Mouse (Mus musculus) liver, embryonic 16.5 days (tissue): ENCODE measurements around the gene Tnfsf10. TPM values are rescaled to one million over a fixed set of nuclear protein-coding genes. Genes with fewer than 3 reads are reported as not detected.
"Not testable (repeated sequence)": the region's sequence is repeated elsewhere in the genome, so short reads cannot be mapped to it uniquely, and the experiment has no call there.

Experiments used
- ATAC-seq: fragments of 200-750 bp; cut with Nextera tagmentation; 2 replicates; pipeline ENCODE4 v1.8.0; 2017; ENCODE audit warnings: low read depth, mild to moderate bottlenecking, moderate number of reproducible peaks, moderate library complexity
- H3K27ac ChIP-seq: fragments of 300-500 bp; sonication (generic); 2 replicates; pipeline ENCODE4 v1.5.1; 2014; ENCODE audit warnings: mild to moderate bottlenecking, low read length
- H3K27me3 ChIP-seq: fragments of 300-500 bp; sonication (generic); 2 replicates; pipeline ENCODE4 v1.6.1; 2014; ENCODE audit warnings: low read depth, low read length, mixed read lengths; ENCODE audit not compliant: control insufficient read depth, insufficient read depth
- H3K36me3 ChIP-seq: fragments of 300-500 bp; sonication (generic); 2 replicates; pipeline ENCODE4 v1.6.1; 2014; ENCODE audit warnings: mild to moderate bottlenecking; ENCODE audit not compliant: control insufficient read depth, insufficient read depth
- H3K4me1 ChIP-seq: fragments of 300-500 bp; sonication (generic); 2 replicates; pipeline ENCODE4 v1.6.1; 2014; ENCODE audit warnings: low read depth, low read length, mixed read lengths; ENCODE audit not compliant: control insufficient read depth
- H3K4me2 ChIP-seq: fragments of 300-500 bp; sonication (generic); 2 replicates; pipeline ENCODE4 v1.6.1; 2014; ENCODE audit warnings: low read depth, low read length, mixed read lengths
- H3K4me3 ChIP-seq: fragments of 300-500 bp; sonication (generic); 2 replicates; pipeline ENCODE4 v1.5.1; 2014; ENCODE audit warnings: low read depth, mild to moderate bottlenecking, low read length
- H3K9ac ChIP-seq: fragments of 300-500 bp; sonication (generic); 2 replicates; pipeline ENCODE4 v1.6.1; 2014; ENCODE audit warnings: low read depth, low read length
- H3K9me3 ChIP-seq: fragments of 300-500 bp; sonication (generic); replicated peaks from 2 replicates; pipeline ENCODE4 v1.6.1; 2016; ENCODE audit warnings: low read length; ENCODE audit not compliant: control insufficient read depth
- WGBS: fragments of 180-500 bp; shearing (Covaris S2); extraction: QIAGEN DNeasy Blood & Tissue Kit; methylation state at CpG from one replicate; pipeline ENCODE4 v1.1.7; 2014; ENCODE audit not compliant: insufficient replicate concordance; 5-methylcytosine and 5-hydroxymethylcytosine counted together
- polyA plus RNA-seq: library from polyadenylated mRNA; unstranded; fragments of >200 nt; fragmentation: Nextera tagmentation; extraction: Ambion mirVana; gene quantifications from 2 replicates; pipeline ENCODE4 v1.2.1, GENCODE M21; 2015

Gene Tnfsf10
- polyA plus RNA-seq: 0.15 and 0.17 TPM in 2 replicates

- ATAC-seq: no peak
- 29% methylated on average over 9 of the region's 9 CpGs for WGBS
- Histone ChIP-seq H3K27me3 (no peaks in the 10 kb centered on the region), H3K27ac (no peak within 1 kb of the TSS), H3K4me1 (no peaks in the 10 kb centered on the region), H3K4me2 (peak within 1 kb of the TSS; percentile 55), H3K9ac (peak within 1 kb of the TSS; percentile 2; the same call in 1 of the 2 replicates), H3K36me3 (no peaks in the 10 kb centered on the region), H3K4me3 (peak within 1 kb of the TSS; percentile 39), H3K9me3 (no peaks in the 10 kb centered on the region)
These were observed at the start of gene Tnfsf10 for GRCm38 (mm10) chr3:27316559-27317287. TSS of gene Tnfsf10 (plus strand) at chr3:27317028.

- no peak overlapping the region for H3K27ac ChIP-seq
- no peaks in the 10 kb centered on the region; the same call in 1 of the 2 replicates for H3K4me1 ChIP-seq
- WGBS: 60% methylated on average over 5 of the region's 5 CpGs
- ATAC-seq: no peak
- H3K27me3 ChIP-seq: no peaks in the 10 kb centered on the region
- H3K9ac ChIP-seq: no peak overlapping the region
- no peaks in the 10 kb centered on the region for H3K9me3 ChIP-seq
- no peak overlapping the region for H3K4me2 ChIP-seq
- H3K36me3 ChIP-seq: no peaks in the 10 kb centered on the region
- no peak overlapping the region for H3K4me3 ChIP-seq
These were observed 49.5 kb upstream of the Tnfsf10 start for GRCm38 (mm10) chr3:27267327-27267726.

- Histone ChIP-seq H3K4me1 (no peaks in the 10 kb centered on the region; the same call in 1 of the 2 replicates), H3K4me3 (no peak overlapping the region), H3K27ac (no peak overlapping the region), H3K36me3 (no peaks in the 10 kb centered on the region), H3K27me3 (no peaks in the 10 kb centered on the region), H3K4me2 (no peak overlapping the region), H3K9me3 (no peaks in the 10 kb centered on the region), H3K9ac (no peak overlapping the region)
- ATAC-seq: no peak
- 50% methylated on average over 4 of the region's 4 CpGs for WGBS
These were observed 48.9 kb upstream of the Tnfsf10 start for GRCm38 (mm10) chr3:27267887-27268286.

GRCm38 (mm10) chr3:27269151-27269550 is 47.7 kb upstream of the Tnfsf10 start:
- H3K27ac ChIP-seq: no peak overlapping the region
- no peaks in the 10 kb centered on the region; the same call in 1 of the 2 replicates for H3K4me1 ChIP-seq
- no peaks in the 10 kb centered on the region for H3K36me3 ChIP-seq
- WGBS: 45% methylated on average over 4 of the region's 4 CpGs
- H3K4me3 ChIP-seq: no peak overlapping the region
- H3K9ac ChIP-seq: no peak overlapping the region
- no peak overlapping the region for H3K4me2 ChIP-seq
- no peak for ATAC-seq
- H3K9me3 ChIP-seq: no peaks in the 10 kb centered on the region
- no peaks in the 10 kb centered on the region for H3K27me3 ChIP-seq

- Histone ChIP-seq H3K36me3 (no peaks in the 10 kb centered on the region), H3K27ac (peak overlapping the region; percentile 37; the same call in 1 of the 2 replicates), H3K27me3 (no peaks in the 10 kb centered on the region), H3K4me1 (no peaks in the 10 kb centered on the region; the same call in 1 of the 2 replicates), H3K9ac (no peak overlapping the region), H3K4me2 (peak overlapping the region; percentile 30; the same call in 1 of the 2 replicates), H3K9me3 (no peaks in the 10 kb centered on the region), H3K4me3 (no peak overlapping the region)
- ATAC-seq: peak; percentile 71
- WGBS: 14% methylated on average over 11 of the region's 11 CpGs
These were observed 46.5 kb upstream of the Tnfsf10 start for GRCm38 (mm10) chr3:27270160-27270962.

- Histone ChIP-seq H3K9ac (no peak overlapping the region), H3K4me3 (no peak overlapping the region), H3K4me1 (no peaks in the 10 kb centered on the region; the same call in 1 of the 2 replicates), H3K9me3 (no peaks in the 10 kb centered on the region), H3K27ac (no peak overlapping the region), H3K4me2 (no peak overlapping the region), H3K36me3 (no peaks in the 10 kb centered on the region), H3K27me3 (no peaks in the 10 kb centered on the region)
- ATAC-seq: no peak
- 45% methylated on average over 7 of the region's 7 CpGs for WGBS
These were observed 43.7 kb upstream of the Tnfsf10 start for GRCm38 (mm10) chr3:27272926-27273745.

GRCm38 (mm10) chr3:27279286-27279925 is 37.4 kb upstream of the Tnfsf10 start:
- H3K27me3 ChIP-seq, H3K27ac ChIP-seq, H3K4me3 ChIP-seq, H3K4me2 ChIP-seq, ATAC-seq, H3K36me3 ChIP-seq, H3K9me3 ChIP-seq, H3K9ac ChIP-seq: not testable (repeated sequence)
- peaks cover 13% of the 10 kb centered on the region for H3K4me1 ChIP-seq
- 83% methylated on average over 11 of the region's 14 CpGs for WGBS

GRCm38 (mm10) chr3:27280280-27280749 is 36.5 kb upstream of the Tnfsf10 start:
- Histone ChIP-seq H3K9me3 (no peaks in the 10 kb centered on the region), H3K27ac (no peak overlapping the region), H3K36me3 (no peaks in the 10 kb centered on the region), H3K4me1 (peaks cover 13% of the 10 kb centered on the region), H3K27me3 (no peaks in the 10 kb centered on the region), H3K4me2 (peak overlapping the region; percentile 26), H3K4me3 (no peak overlapping the region), H3K9ac (peak overlapping the region; percentile 24; the same call in 1 of the 2 replicates)
- whole genome bisulfite sequencing: 24% methylated on average over 11 of the region's 11 CpGs
- peak; percentile 33; the same call in 1 of the 2 replicates for ATAC-seq
